Mouse (Mus musculus): Measurements from ENCODE around the gene Kazn. TPM values are rescaled to one million over a fixed set of nuclear protein-coding genes. Genes with fewer than 3 reads are reported as not detected.

The Kazn gene
- polyA plus RNA-seq, 1 experiment from 2014 or later: 17.9 TPM

GRCm38 (mm10) chr4:142180289-142180688 lies 58.9 kb downstream of the Kazn start:
- WGBS: 45% methylated on average over 3 of the region's 3 CpGs
- ATAC-seq (ENCODE audit: low read depth): peak; percentile 51; the same call in 1 of the 2 replicates
- H3K4me2 ChIP-seq (ENCODE audit: low read depth, low read length): no peak overlapping the region
- H3K9me3 ChIP-seq (ENCODE audit: control insufficient read depth, low read length): no peaks in the 10 kb centered on the region
- H3K27ac ChIP-seq (ENCODE audit: low read depth, low read length): 0 out of 2 replicates have a peak overlapping the region, but pooled peaks have one; percentile 34
- no peak overlapping the region for H3K9ac ChIP-seq (replicated peaks; ENCODE audit: low read depth, low read length)
- H3K4me3 ChIP-seq (ENCODE audit: low read depth, low read length): no peak overlapping the region
- H3K36me3 ChIP-seq (ENCODE audit: control insufficient read depth, insufficient read depth, low read length): no peaks in the 10 kb centered on the region
- peaks cover 5% of the 10 kb centered on the region; the same call in 1 of the 2 replicates for H3K4me1 ChIP-seq (ENCODE audit: control insufficient read depth, insufficient read depth, low read length)
- no peaks in the 10 kb centered on the region for H3K27me3 ChIP-seq (ENCODE audit: control insufficient read depth, insufficient read depth, low read length)

DNA sequence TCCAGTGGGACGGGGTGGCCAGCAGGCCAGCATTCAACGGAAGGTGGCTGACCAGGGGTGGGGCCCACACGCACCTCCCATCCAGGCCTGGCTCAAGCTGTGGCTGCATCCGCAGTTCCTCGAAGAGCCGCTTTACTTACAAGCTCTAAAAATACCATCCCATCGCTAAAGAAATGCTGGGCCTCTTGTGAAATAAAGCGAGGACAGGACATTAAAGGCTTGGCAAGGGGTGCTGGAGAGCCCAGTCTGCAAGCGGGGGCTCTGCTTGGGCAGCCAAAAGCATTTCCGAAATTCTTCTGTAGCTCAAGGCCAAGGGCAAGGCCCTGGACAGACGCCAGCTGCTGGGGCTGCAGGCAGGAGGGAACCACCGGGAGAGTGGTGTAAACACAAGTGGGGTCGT lies 59.7 kb downstream of the Kazn start:
- Histone ChIP-seq H3K4me2 (ENCODE audit: low read depth, low read length) (no peak overlapping the region), H3K36me3 (ENCODE audit: control insufficient read depth, insufficient read depth, low read length) (no peaks in the 10 kb centered on the region), H3K9ac (replicated peaks; ENCODE audit: low read depth, low read length) (no peak overlapping the region), H3K27ac (ENCODE audit: low read depth, low read length) (no peak overlapping the region), H3K4me3 (ENCODE audit: low read depth, low read length) (no peak overlapping the region), H3K27me3 (ENCODE audit: control insufficient read depth, insufficient read depth, low read length) (no peaks in the 10 kb centered on the region), H3K4me1 (ENCODE audit: control insufficient read depth, insufficient read depth, low read length) (peaks cover 5% of the 10 kb centered on the region; the same call in 1 of the 2 replicates), H3K9me3 (ENCODE audit: control insufficient read depth, low read length) (no peaks in the 10 kb centered on the region)
- no peak; the same call in 1 of the 2 replicates for ATAC-seq (ENCODE audit: low read depth)
- 50% methylated on average over 13 of the region's 13 CpGs for WGBS

DNA sequence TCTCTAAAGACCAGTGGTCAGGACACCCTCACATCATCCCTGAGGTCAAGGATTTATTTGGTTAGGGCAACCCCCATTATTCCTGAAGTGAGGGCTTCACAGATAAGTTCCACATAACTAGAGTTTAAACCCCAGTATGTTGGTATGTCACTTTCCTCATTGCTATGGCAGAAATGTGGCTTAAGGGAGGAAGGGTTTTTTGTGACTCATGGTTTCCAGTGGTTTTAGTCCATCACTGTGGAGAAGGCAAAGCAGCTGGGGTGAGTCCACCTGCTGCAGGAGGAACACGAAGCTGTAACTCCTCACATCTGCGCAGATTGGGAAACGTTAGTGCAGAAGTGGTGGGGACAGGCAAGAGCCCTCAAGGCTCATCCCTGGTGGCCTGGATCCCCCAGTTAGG lies 62.5 kb downstream of the Kazn start:
- no peak overlapping the region for H3K4me2 ChIP-seq (ENCODE audit: low read depth, low read length)
- WGBS: 96% methylated on average over 3 of the region's 3 CpGs
- no peak for ATAC-seq (ENCODE audit: low read depth)
- no peaks in the 10 kb centered on the region for H3K36me3 ChIP-seq (ENCODE audit: control insufficient read depth, insufficient read depth, low read length)
- H3K27me3 ChIP-seq (ENCODE audit: control insufficient read depth, insufficient read depth, low read length): no peaks in the 10 kb centered on the region
- H3K4me3 ChIP-seq (ENCODE audit: low read depth, low read length): no peak overlapping the region
- H3K9ac ChIP-seq (replicated peaks; ENCODE audit: low read depth, low read length): no peak overlapping the region
- no peak overlapping the region for H3K27ac ChIP-seq (ENCODE audit: low read depth, low read length)
- H3K4me1 ChIP-seq (ENCODE audit: control insufficient read depth, insufficient read depth, low read length): peaks cover 8% of the 10 kb centered on the region; the same call in 1 of the 2 replicates
- H3K9me3 ChIP-seq (ENCODE audit: control insufficient read depth, low read length): no peaks in the 10 kb centered on the region

- no peak overlapping the region for H3K4me3 ChIP-seq (ENCODE audit: low read depth, low read length)
- no peaks in the 10 kb centered on the region for H3K9me3 ChIP-seq (ENCODE audit: control insufficient read depth, low read length)
- no peaks in the 10 kb centered on the region for H3K36me3 ChIP-seq (ENCODE audit: control insufficient read depth, insufficient read depth, low read length)
- ATAC-seq (ENCODE audit: low read depth): no peak
- no peak overlapping the region for H3K9ac ChIP-seq (replicated peaks; ENCODE audit: low read depth, low read length)
- H3K4me2 ChIP-seq (ENCODE audit: low read depth, low read length): no peak overlapping the region
- 0 out of 2 replicates have a peak, but pooled peaks cover 2% of the 10 kb centered on the region for H3K4me1 ChIP-seq (ENCODE audit: control insufficient read depth, insufficient read depth, low read length)
- 13% methylated on average over 6 of the region's 6 CpGs for WGBS
- H3K27ac ChIP-seq (ENCODE audit: low read depth, low read length): no peak overlapping the region
- no peaks in the 10 kb centered on the region for H3K27me3 ChIP-seq (ENCODE audit: control insufficient read depth, insufficient read depth, low read length)
These were observed 65.2 kb downstream of the Kazn start for GRCm38 (mm10) chr4:142173981-142174485.

DNA sequence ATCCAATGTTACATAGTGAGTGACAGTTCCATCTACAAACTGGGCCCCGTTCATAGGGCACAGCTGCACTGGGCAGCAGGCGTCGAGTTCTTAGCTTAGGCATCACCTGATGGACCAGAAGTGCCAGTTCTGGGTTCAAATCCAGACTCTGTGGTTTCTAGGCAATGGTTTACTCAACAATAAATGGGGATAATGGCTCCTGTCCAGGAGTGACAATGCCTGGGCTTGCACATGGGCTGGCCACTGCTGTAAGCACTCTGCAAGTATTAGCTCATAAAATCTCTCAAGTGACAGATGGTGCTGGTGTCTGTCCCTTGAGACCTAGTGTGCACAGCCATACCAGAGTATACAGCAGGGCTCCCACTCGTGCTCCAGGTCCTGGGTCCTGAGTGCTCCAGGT lies 66.3 kb downstream of the Kazn start:
- no peak overlapping the region for H3K9ac ChIP-seq (replicated peaks; ENCODE audit: low read depth, low read length)
- 0 out of 2 replicates have a peak, but pooled peaks cover 2% of the 10 kb centered on the region for H3K4me1 ChIP-seq (ENCODE audit: control insufficient read depth, insufficient read depth, low read length)
- no peak overlapping the region for H3K4me3 ChIP-seq (ENCODE audit: low read depth, low read length)
- 79% methylated on average over 4 of the region's 4 CpGs for whole genome bisulfite sequencing
- H3K27ac ChIP-seq (ENCODE audit: low read depth, low read length): no peak overlapping the region
- H3K4me2 ChIP-seq (ENCODE audit: low read depth, low read length): no peak overlapping the region
- peak; percentile 38; the same call in 1 of the 2 replicates for ATAC-seq (ENCODE audit: low read depth)
- no peaks in the 10 kb centered on the region for H3K9me3 ChIP-seq (ENCODE audit: control insufficient read depth, low read length)
- no peaks in the 10 kb centered on the region for H3K27me3 ChIP-seq (ENCODE audit: control insufficient read depth, insufficient read depth, low read length)
- no peaks in the 10 kb centered on the region for H3K36me3 ChIP-seq (ENCODE audit: control insufficient read depth, insufficient read depth, low read length)

DNA sequence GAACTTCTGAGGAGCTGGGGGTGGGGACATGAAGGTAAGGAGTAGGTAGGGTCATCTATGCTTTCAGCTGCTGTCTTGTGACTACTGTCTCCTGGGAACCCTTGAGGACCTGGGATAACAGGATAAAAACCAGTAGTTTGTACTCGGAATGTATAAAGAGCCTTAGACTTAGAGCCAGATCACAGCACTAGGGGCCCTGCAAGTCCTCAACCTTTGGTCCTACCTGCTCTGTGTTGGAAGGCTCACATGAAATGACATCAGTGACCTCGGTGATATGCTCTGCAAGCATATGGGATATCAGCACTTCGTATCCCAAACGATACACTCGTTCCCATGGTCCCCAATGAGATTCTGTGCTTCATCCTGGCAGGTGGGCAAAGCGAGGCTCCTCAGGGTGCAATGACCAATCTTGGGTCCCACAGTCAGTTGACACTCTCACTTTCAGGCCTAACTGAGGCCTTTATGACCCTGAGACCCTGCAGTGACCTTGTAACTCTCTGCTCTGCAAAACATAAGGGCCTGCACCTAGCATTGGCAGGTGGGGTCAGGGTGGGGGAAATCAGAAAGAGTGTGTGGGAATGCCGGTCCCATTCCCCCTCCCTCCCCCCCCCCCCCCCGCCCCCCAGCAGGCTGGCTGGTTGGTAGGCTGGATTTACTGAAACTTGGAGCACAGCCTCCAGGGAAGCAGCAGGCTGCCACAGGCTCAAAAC lies 67.3 kb downstream of the Kazn start:
- Histone ChIP-seq H3K9me3 (ENCODE audit: control insufficient read depth, low read length) (no peaks in the 10 kb centered on the region), H3K4me3 (ENCODE audit: low read depth, low read length) (no peak overlapping the region), H3K27ac (ENCODE audit: low read depth, low read length) (no peak overlapping the region), H3K9ac (replicated peaks; ENCODE audit: low read depth, low read length) (no peak overlapping the region), H3K27me3 (ENCODE audit: control insufficient read depth, insufficient read depth, low read length) (no peaks in the 10 kb centered on the region), H3K36me3 (ENCODE audit: control insufficient read depth, insufficient read depth, low read length) (no peaks in the 10 kb centered on the region), H3K4me1 (ENCODE audit: control insufficient read depth, insufficient read depth, low read length) (0 out of 2 replicates have a peak, but pooled peaks cover 2% of the 10 kb centered on the region), H3K4me2 (ENCODE audit: low read depth, low read length) (no peak overlapping the region)
- WGBS: 84% methylated on average over 7 of the region's 8 CpGs
- no peak for ATAC-seq (ENCODE audit: low read depth)

DNA sequence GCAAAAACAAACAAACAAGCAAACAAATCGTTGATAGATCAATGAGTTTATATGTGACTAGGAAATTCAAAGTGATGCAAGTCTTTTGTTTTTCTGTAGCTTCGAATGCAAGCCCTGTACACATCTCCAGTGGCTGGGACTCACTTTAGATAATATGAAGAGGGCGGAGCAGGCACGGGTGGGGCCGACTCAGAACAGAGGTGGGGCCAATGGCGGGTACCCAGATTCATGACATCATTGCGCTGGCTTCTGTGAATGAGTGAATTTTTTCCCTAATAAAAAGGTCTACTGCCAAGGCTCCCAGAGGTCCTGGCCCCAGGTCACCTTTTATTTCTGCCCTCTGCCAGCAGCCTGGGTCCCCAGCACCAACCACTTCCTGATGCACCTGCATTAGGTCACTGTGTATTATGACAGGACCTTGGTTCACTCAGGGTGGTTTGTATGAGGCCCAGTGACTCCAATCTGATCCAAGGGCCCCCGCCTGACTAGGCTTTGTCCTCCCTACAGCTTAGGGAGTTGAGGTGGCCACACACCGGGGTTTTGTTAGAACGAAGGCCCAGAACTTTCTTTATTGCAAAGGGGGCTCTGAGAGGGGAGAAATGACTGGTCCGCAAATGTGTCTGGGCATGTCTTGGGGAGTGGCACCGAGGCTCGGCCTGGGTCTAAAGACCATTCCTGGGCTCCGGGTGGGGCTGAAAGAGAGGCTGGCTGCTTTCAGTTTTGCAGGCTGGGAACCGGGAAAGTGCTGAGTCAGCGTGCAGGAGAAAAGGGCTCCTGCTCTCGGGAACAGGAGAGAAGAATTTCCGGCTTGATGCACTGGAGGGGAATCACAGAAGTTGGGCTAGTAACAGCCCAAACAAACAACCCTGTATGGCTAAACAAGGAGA lies 68.1 kb downstream of the Kazn start:
- 0 out of 2 replicates have a peak, but pooled peaks cover 2% of the 10 kb centered on the region for H3K4me1 ChIP-seq (ENCODE audit: control insufficient read depth, insufficient read depth, low read length)
- ATAC-seq (ENCODE audit: low read depth): no peak
- H3K27ac ChIP-seq (ENCODE audit: low read depth, low read length): no peak overlapping the region
- no peak overlapping the region for H3K4me3 ChIP-seq (ENCODE audit: low read depth, low read length)
- no peaks in the 10 kb centered on the region for H3K9me3 ChIP-seq (ENCODE audit: control insufficient read depth, low read length)
- no peaks in the 10 kb centered on the region for H3K27me3 ChIP-seq (ENCODE audit: control insufficient read depth, insufficient read depth, low read length)
- H3K4me2 ChIP-seq (ENCODE audit: low read depth, low read length): no peak overlapping the region
- H3K36me3 ChIP-seq (ENCODE audit: control insufficient read depth, insufficient read depth, low read length): no peaks in the 10 kb centered on the region
- H3K9ac ChIP-seq (replicated peaks; ENCODE audit: low read depth, low read length): no peak overlapping the region
- WGBS: 56% methylated on average over 18 of the region's 18 CpGs

- Histone ChIP-seq H3K4me2 (ENCODE audit: low read depth, low read length) (no peak overlapping the region), H3K9me3 (ENCODE audit: control insufficient read depth, low read length) (no peaks in the 10 kb centered on the region), H3K9ac (replicated peaks; ENCODE audit: low read depth, low read length) (no peak overlapping the region), H3K27me3 (ENCODE audit: control insufficient read depth, insufficient read depth, low read length) (no peaks in the 10 kb centered on the region), H3K4me3 (ENCODE audit: low read depth, low read length) (no peak overlapping the region), H3K4me1 (ENCODE audit: control insufficient read depth, insufficient read depth, low read length) (0 out of 2 replicates have a peak, but pooled peaks cover 2% of the 10 kb centered on the region), H3K27ac (ENCODE audit: low read depth, low read length) (no peak overlapping the region), H3K36me3 (ENCODE audit: control insufficient read depth, insufficient read depth, low read length) (no peaks in the 10 kb centered on the region)
- no peak for ATAC-seq (ENCODE audit: low read depth)
- 63% methylated on average over 4 of the region's 4 CpGs for whole genome bisulfite sequencing
These were observed 69.6 kb downstream of the Kazn start for GRCm38 (mm10) chr4:142169636-142170035.

Data from neural tube, embryonic 14.5 days (tissue).